Mouse (Mus musculus) C2C12 (cell line): Measurements from ENCODE around the gene Aldh1l1.

ENCODE experiments used
- CTCF ChIP-seq: IDR thresholded peaks from one replicate; pipeline ENCODE4 v1.5.1; 2011; ENCODE audit not compliant: control insufficient read depth, insufficient read depth, insufficient read length
- FOSL1 ChIP-seq: IDR thresholded peaks from one replicate; pipeline ENCODE4 v1.8.0; 2011; ENCODE audit warnings: mild to moderate bottlenecking, low read length; ENCODE audit not compliant: poor library complexity, insufficient read depth, severe bottlenecking
- MAX ChIP-seq: IDR thresholded peaks from one replicate; pipeline ENCODE4 v1.6.1; 2011; ENCODE audit warnings: mild to moderate bottlenecking, control low read depth
- MYOG ChIP-seq: IDR thresholded peaks from one replicate; pipeline ENCODE4 v1.6.1; 2011; ENCODE audit not compliant: control insufficient read depth, insufficient read length; ENCODE audit errors: extremely low read depth

- no peak for TF ChIP-seq CTCF
- TF ChIP-seq MYOG = no peak
- TF ChIP-seq FOSL1 = no peak
- TF ChIP-seq MAX = no peak
Observed at GRCm38 (mm10) chr6:90514369-90514768, 28.1 kb downstream of the Aldh1l1 start.
